Mouse (Mus musculus) small intestine, adult 2 months (tissue): ENCODE data around the gene Ccl3.

ENCODE experiments used
- CTCF ChIP-seq: fragments of 200-500 bp; IDR thresholded peaks from 2 replicates; pipeline ENCODE4 v1.5.1; 2012; ENCODE audit warnings: low read depth, mild to moderate bottlenecking, control low read depth, inconsistent platforms, low read length, moderate library complexity, mixed read lengths; ENCODE audit not compliant: insufficient replicate concordance, insufficient read length; ENCODE audit errors: extremely low read depth
- POLR2A ChIP-seq: fragments of 200-500 bp; IDR thresholded peaks from 2 replicates; pipeline ENCODE4 v1.6.1; 2012; ENCODE audit warnings: low read depth, mild to moderate bottlenecking, control low read depth, inconsistent platforms, low read length, moderate library complexity

GRCm38 (mm10) chr11:83646356-83647149, 2.6 kb downstream of the Ccl3 start:
- no peak for TF ChIP-seq CTCF
- no peak for TF ChIP-seq POLR2A
